Mouse (Mus musculus) kidney, adult 9 months (tissue): ENCODE results near the gene Slc35b2.

Experiments
- DNase-seq: peaks from one replicate; pipeline ENCODE4 v3.0.0; 2022

Slc35b2 gene

GRCm38 (mm10) chr17:45601877-45602304 is 38.2 kb downstream of the Slc35b2 start, which contains the start of gene Mymx:
Gene Mymx, minus strand, starts transcription at chr17:45602102.
- peak; percentile 73 for DNase-seq

GRCm38 (mm10) chr17:45602984-45603383 is 39.3 kb downstream of the Slc35b2 start:
- no peak for DNase-seq

- no peak for DNase-seq
Observed at GRCm38 (mm10) chr17:45606992-45607879, 43.6 kb downstream of the Slc35b2 start.

GRCm38 (mm10) chr17:45608396-45608795 is 44.7 kb downstream of the Slc35b2 start:
- DNase-seq, result no peak

GRCm38 (mm10) chr17:45610144-45610866 is 46.6 kb downstream of the Slc35b2 start:
- no peak for DNase-seq

- no peak for DNase-seq
Observed at GRCm38 (mm10) chr17:45612008-45612407, 48.3 kb downstream of the Slc35b2 start.

- DNase-seq, result no peak
Observed at GRCm38 (mm10) chr17:45612921-45613320, 49.2 kb downstream of the Slc35b2 start.

- DNase-seq, result no peak
Observed at GRCm38 (mm10) chr17:45616046-45616650, 52.5 kb downstream of the Slc35b2 start.

GRCm38 (mm10) chr17:45616679-45617078 is 53.0 kb downstream of the Slc35b2 start:
- no peak for DNase-seq
